8 mouse cellular contexts compared by ENCODE assay signal in the genomic region with DNA sequence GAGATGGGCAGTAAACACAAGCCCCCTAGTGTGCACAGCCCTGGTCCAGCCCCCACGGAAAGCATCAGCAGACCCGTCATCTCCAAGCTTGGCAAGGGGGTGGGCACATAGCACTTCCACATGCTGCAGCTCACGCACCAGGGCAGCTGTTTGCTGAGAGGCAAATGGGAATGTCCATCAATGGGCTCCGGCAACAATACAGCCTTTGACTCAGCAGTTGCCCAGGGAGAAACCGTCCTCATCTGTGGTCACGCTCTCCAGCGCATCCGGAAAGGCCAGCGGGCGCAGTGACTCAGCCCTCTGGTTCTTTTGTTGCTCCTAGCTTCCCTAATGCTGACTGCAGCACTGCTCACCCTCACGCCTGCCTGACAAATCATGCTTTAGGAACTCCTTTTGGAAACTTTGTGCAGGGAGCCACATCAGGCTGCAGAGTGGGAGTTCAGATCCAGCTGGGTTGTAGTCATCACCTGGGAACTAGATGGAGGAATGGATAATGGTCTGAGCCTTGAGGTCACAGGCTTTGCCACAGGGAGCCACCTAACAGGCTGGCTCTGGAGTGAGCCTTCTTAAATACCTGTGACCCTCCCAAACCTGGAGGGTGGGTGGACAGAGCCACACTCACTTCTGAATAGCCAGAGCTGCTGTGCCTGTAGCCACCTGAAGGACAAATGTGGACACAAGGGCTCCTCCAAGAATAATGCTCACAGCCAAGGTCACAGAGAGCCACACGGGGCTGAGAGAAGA. TPM values are rescaled to one million over a fixed set of nuclear protein-coding genes. Genes with fewer than 3 reads are reported as not detected.
DNase-seq lines count a peak whose midpoint lies in the region; ATAC-seq and TF ChIP-seq lines count a peak whose summit lies in the region.

No protein-coding gene starts in this region.

- no peak for TF ChIP-seq CTCF in left cerebral cortex, adult 2 months (IDR thresholded peaks at IDR 0.05)

- intact Hi-C loops in heart, postnatal 25 days (cut with DNase I), result loop anchor here (2.0 to 5.0 kb wide), 4 partner anchors 47 to 262 kb away; no protein-coding TSS in a partner anchor
- intact Hi-C loops in left cerebral cortex, adult 2 months (cut with DNase I), result loop anchor here (2.0 to 10.0 kb wide), 4 partner anchors 48 to 240 kb away; no protein-coding TSS in a partner anchor

- H3K4me2 ChIP-seq in forebrain, embryonic 16.5 days (ENCODE audit: low read length), result peak overlapping the region; percentile 12; the same call in 1 of the 2 replicates
- no peak overlapping the region for H3K4me2 ChIP-seq in stomach, embryonic 16.5 days (ENCODE audit: low read depth, low read length)

- no peaks in the 10 kb centered on the region for H3K9me3 ChIP-seq in forebrain, embryonic 16.5 days (ENCODE audit: control insufficient read depth, low read length)
- H3K9me3 ChIP-seq in midbrain, embryonic 10.5 days (replicated peaks), result no peaks in the 10 kb centered on the region
- no peaks in the 10 kb centered on the region for H3K9me3 ChIP-seq in stomach, embryonic 16.5 days (replicated peaks; ENCODE audit: control insufficient read depth, low read length)

- H3K4me1 ChIP-seq in forebrain, embryonic 16.5 days (replicated peaks; ENCODE audit: control insufficient read depth, insufficient read depth, low read length), result peaks cover 30% of the 10 kb centered on the region
- peaks cover 49% of the 10 kb centered on the region for H3K4me1 ChIP-seq in midbrain, embryonic 10.5 days
- H3K4me1 ChIP-seq in stomach, embryonic 16.5 days (ENCODE audit: control insufficient read depth, insufficient read depth, low read length), result peaks cover 14% of the 10 kb centered on the region

- peak; percentile 93 for DNase-seq in 3134 (ENCODE audit: extremely low read depth, insufficient read length, low spot score)
- peak; percentile 86 for DNase-seq in adrenal gland, adult 8-10 months
- peak; percentile 47 for DNase-seq in heart, postnatal 25 days (ENCODE audit: low spot score)
- peak; percentile 59 to 67 for DNase-seq in left cerebral cortex, adult 2 months (ENCODE audit: extremely low spot score in 1 of 2, low spot score in 2 of 2)
- peak; percentile 84 for DNase-seq in midbrain, embryonic 10.5 days (ENCODE audit: low spot score)
- no peak for DNase-seq in thymus, postnatal 4 days

- peak; percentile 45 for ATAC-seq in forebrain, embryonic 16.5 days
- ATAC-seq in stomach, embryonic 16.5 days (ENCODE audit: insufficient read depth, low FRiP score), result peak; percentile 27; the same call in 1 of the 2 replicates

- no peaks in the 10 kb centered on the region for H3K27me3 ChIP-seq in forebrain, embryonic 16.5 days (replicated peaks; ENCODE audit: control insufficient read depth, insufficient read depth, low read length)
- H3K27me3 ChIP-seq in midbrain, embryonic 10.5 days (ENCODE audit: low read depth, poor library complexity, severe bottlenecking), result peaks cover 22% of the 10 kb centered on the region
- H3K27me3 ChIP-seq in stomach, embryonic 16.5 days (ENCODE audit: control insufficient read depth, insufficient read depth, low read length), result no peaks in the 10 kb centered on the region

- no peak overlapping the region for H3K27ac ChIP-seq in forebrain, embryonic 16.5 days (ENCODE audit: low read length)
- peak overlapping the region; percentile 45 for H3K27ac ChIP-seq in left cerebral cortex, adult 2 months
- peak overlapping the region; percentile 82 for H3K27ac ChIP-seq in midbrain, embryonic 10.5 days (replicated peaks)
- H3K27ac ChIP-seq in stomach, embryonic 16.5 days (ENCODE audit: low read length), result no peak overlapping the region

- H3K4me3 ChIP-seq in forebrain, embryonic 16.5 days (replicated peaks; ENCODE audit: low read length), result no peak overlapping the region
- H3K4me3 ChIP-seq in left cerebral cortex, adult 2 months, result no peak overlapping the region
- H3K4me3 ChIP-seq in midbrain, embryonic 10.5 days, result peak overlapping the region; percentile 31
- H3K4me3 ChIP-seq in stomach, embryonic 16.5 days (replicated peaks; ENCODE audit: low read length), result no peak overlapping the region

- 5% methylated on average over 12 of the region's 12 CpGs for WGBS in forebrain, embryonic 16.5 days
- WGBS in midbrain, embryonic 10.5 days, result 9% methylated on average over 12 of the region's 12 CpGs
- 47% methylated on average over 12 of the region's 12 CpGs for WGBS in stomach, embryonic 16.5 days

- no peak overlapping the region for H3K9ac ChIP-seq in forebrain, embryonic 16.5 days (replicated peaks; ENCODE audit: low read depth, low read length)
- no peak overlapping the region for H3K9ac ChIP-seq in stomach, embryonic 16.5 days (ENCODE audit: low read length)

- no peaks in the 10 kb centered on the region for H3K36me3 ChIP-seq in forebrain, embryonic 16.5 days (ENCODE audit: control insufficient read depth, insufficient read depth)
- no peaks in the 10 kb centered on the region for H3K36me3 ChIP-seq in midbrain, embryonic 10.5 days
- H3K36me3 ChIP-seq in stomach, embryonic 16.5 days (ENCODE audit: control insufficient read depth, insufficient read depth, low read length), result no peaks in the 10 kb centered on the region

RNA-seq across cellular contexts. Expression of a gene that starts 5.6 kb away (rescaled TPM):
- not detected for total RNA-seq in adrenal gland, adult 8-10 months (2022)
- polyA plus RNA-seq in forebrain, embryonic 16.5 days (2015; fragmentation: Nextera tagmentation; extraction: Ambion mirVana), result 0.27 and 0.43 TPM in 2 replicates
- 1 to 10 TPM; 2.1 to 3.2 TPM for total RNA-seq in heart, postnatal 25 days (2021)
- total RNA-seq in left cerebral cortex, adult 2 months (2021), result under 1 TPM in 1 of 2 experiments, not detected in 1; 0.23 TPM
- not detected in 2 replicates for polyA plus RNA-seq in midbrain, embryonic 10.5 days (2016; fragmentation: Nextera tagmentation; extraction: Ambion mirVana)
- 10.0 and 12.1 TPM in 2 replicates for polyA plus RNA-seq in stomach, embryonic 16.5 days (2015; fragmentation: Nextera tagmentation; extraction: Ambion mirVana)

RNA-seq across cellular contexts. Expression of a gene that starts 22.2 kb away (rescaled TPM):
- total RNA-seq in adrenal gland, adult 8-10 months (2022), result not detected
- not detected in 2 replicates for polyA plus RNA-seq in forebrain, embryonic 16.5 days (2015; fragmentation: Nextera tagmentation; extraction: Ambion mirVana)
- not detected for total RNA-seq in heart, postnatal 25 days (2021)
- not detected for total RNA-seq in left cerebral cortex, adult 2 months (2021)
- polyA plus RNA-seq in midbrain, embryonic 10.5 days (2016; fragmentation: Nextera tagmentation; extraction: Ambion mirVana), result not detected in 2 replicates
- not detected in 2 replicates for polyA plus RNA-seq in stomach, embryonic 16.5 days (2015; fragmentation: Nextera tagmentation; extraction: Ambion mirVana)

RNA-seq across cellular contexts. Expression of a gene that starts 23.5 kb away (rescaled TPM):
- total RNA-seq in adrenal gland, adult 8-10 months (2022), result 10 to 100 TPM; 50.3 to 77.4 (median 59.8) TPM
- polyA plus RNA-seq in forebrain, embryonic 16.5 days (2015; fragmentation: Nextera tagmentation; extraction: Ambion mirVana), result 45.3 and 48.5 TPM in 2 replicates
- 10 to 100 TPM; 81.3 to 98.0 TPM for total RNA-seq in heart, postnatal 25 days (2021)
- 10 to 100 TPM; 71.4 to 75.1 TPM for total RNA-seq in left cerebral cortex, adult 2 months (2021)
- polyA plus RNA-seq in midbrain, embryonic 10.5 days (2016; fragmentation: Nextera tagmentation; extraction: Ambion mirVana), result 19.8 and 22.2 TPM in 2 replicates
- polyA plus RNA-seq in stomach, embryonic 16.5 days (2015; fragmentation: Nextera tagmentation; extraction: Ambion mirVana), result 85.4 and 88.0 TPM in 2 replicates

Comparison
In these comparisons a context has a peak if more than half of its experiments do, and no peak if none do; other contexts are left out.
1. H3K27ac ChIP-seq: peak in left cerebral cortex, adult 2 months (single experiment) and midbrain, embryonic 10.5 days (single experiment); none in forebrain, embryonic 16.5 days (single experiment) and stomach, embryonic 16.5 days (single experiment).